In genomic region chr17:78417381-78418281, GRCm38 (mm10) we compare ENCODE assay signal across 8 mouse cellular contexts. TPM values are rescaled to one million over a fixed set of nuclear protein-coding genes. Genes with fewer than 3 reads are reported as not detected.
DNase-seq lines count a peak whose midpoint lies in the region; ATAC-seq and TF ChIP-seq lines count a peak whose summit lies in the region.

Fez2 (minus strand) TSS chr17:78418152.

- TF ChIP-seq CTCF in ES-Bruce4 (IDR thresholded peaks at IDR 0.05; ENCODE audit: low read depth, low read length), result no peak
- TF ChIP-seq CTCF in lung, adult 2 months (IDR thresholded peaks at IDR 0.05; ENCODE audit: insufficient read depth, low read length), result no peak

- under 1% methylated on average over 48 of the region's 67 CpGs for WGBS in forebrain, embryonic 15.5 days
- WGBS in lung, adult 2 months, result 1% methylated on average over 57 of the region's 67 CpGs

- H3K4me3 ChIP-seq in ES-Bruce4 (ENCODE audit: low read depth, low read length), result peak within 1 kb of the TSS; percentile 91
- H3K4me3 ChIP-seq in forebrain, embryonic 15.5 days, result peak within 1 kb of the TSS; percentile 87
- H3K4me3 ChIP-seq in lung, adult 2 months (replicated peaks; ENCODE audit: extremely low read depth, low read depth, low read length), result peak within 1 kb of the TSS; percentile 94

- peak within 1 kb of the TSS; percentile 79 for H3K9ac ChIP-seq in ES-Bruce4 (ENCODE audit: low read depth, poor library complexity, severe bottlenecking)
- peak within 1 kb of the TSS; percentile 76 for H3K9ac ChIP-seq in forebrain, embryonic 15.5 days (replicated peaks)

- no peak for TF ChIP-seq EP300 in ES-Bruce4 (IDR thresholded peaks at IDR 0.05; ENCODE audit: insufficient read depth, low read depth, low read length)

- no peaks in the 10 kb centered on the region for H3K9me3 ChIP-seq in ES-Bruce4 (replicated peaks; ENCODE audit: control insufficient read depth, insufficient read depth, low read length, poor library complexity, severe bottlenecking)
- no peaks in the 10 kb centered on the region for H3K9me3 ChIP-seq in forebrain, embryonic 15.5 days

- no peak within 1 kb of the TSS for H3K27ac ChIP-seq in ES-Bruce4 (ENCODE audit: insufficient read depth, low read length)
- peak within 1 kb of the TSS; percentile 82 for H3K27ac ChIP-seq in forebrain, embryonic 15.5 days (replicated peaks)

- intact Hi-C loops in heart, postnatal 25 days (cut with DNase I), result loop anchor here (5.0 kb wide), 2 partner anchors 50 to 220 kb away; no protein-coding TSS in a partner anchor

- H3K36me3 ChIP-seq in ES-Bruce4 (ENCODE audit: control insufficient read depth, insufficient read depth, low read length, poor library complexity, severe bottlenecking), result no peaks in the 10 kb centered on the region
- H3K36me3 ChIP-seq in forebrain, embryonic 15.5 days, result no peaks in the 10 kb centered on the region

- H3K4me2 ChIP-seq in forebrain, embryonic 15.5 days (replicated peaks), result peak within 1 kb of the TSS; percentile 56

- TF ChIP-seq POLR2A in ES-Bruce4 (IDR thresholded peaks at IDR 0.05; ENCODE audit: insufficient read depth, low read length), result peak; percentile 13
- peak; percentile 52; the same call in 1 of the 2 replicates for TF ChIP-seq POLR2A in lung, adult 2 months (IDR thresholded peaks at IDR 0.05; ENCODE audit: borderline replicate concordance, extremely low read depth, low read depth, low read length)

- ATAC-seq in forebrain, embryonic 15.5 days (replicated peaks), result peak; percentile 93
- ATAC-seq in neutrophil, adult 5-6 weeks (ENCODE audit: extremely low read depth, insufficient number of reproducible peaks, low FRiP score, poor library complexity, severe bottlenecking), result peak; percentile 84

- H3K27me3 ChIP-seq in ES-Bruce4 (ENCODE audit: control insufficient read depth, insufficient read depth, low read length, poor library complexity, severe bottlenecking), result no peaks in the 10 kb centered on the region
- no peaks in the 10 kb centered on the region for H3K27me3 ChIP-seq in forebrain, embryonic 15.5 days

- peak; percentile 91 for DNase-seq in cerebellum, adult 11 months
- peak; percentile 88 for DNase-seq in heart, postnatal 25 days (ENCODE audit: low spot score)
- DNase-seq in layer of hippocampus, adult 18-20 months (ENCODE audit: low spot score in 2 of 2), result peak; percentile 88 to 93
- DNase-seq in lung, adult 2 months, result peak; percentile 98
- DNase-seq in thymus, adult 18-20 months, result peak; percentile 84 to 86

- no peaks in the 10 kb centered on the region for H3K4me1 ChIP-seq in ES-Bruce4 (ENCODE audit: control insufficient read depth, insufficient read depth, low read length)
- 0 out of 2 replicates have a peak, but pooled peaks cover 11% of the 10 kb centered on the region for H3K4me1 ChIP-seq in forebrain, embryonic 15.5 days
- peaks cover 15% of the 10 kb centered on the region for H3K4me1 ChIP-seq in lung, adult 2 months (ENCODE audit: control insufficient read depth, insufficient read depth, low read length)

RNA-seq across cellular contexts. Expression of gene Fez2, which starts in this region (rescaled TPM):
- polyA plus RNA-seq in ES-Bruce4 (2011; ENCODE audit: insufficient read depth, insufficient read length, low read depth, missing spikeins), result 18.0 and 18.7 TPM in 2 replicates
- polyA plus RNA-seq in forebrain, embryonic 15.5 days (2015; fragmentation: Nextera tagmentation; extraction: Ambion mirVana), result 37.3 and 40.4 TPM in 2 replicates
- 10 to 100 TPM; 82.4 to 84.5 TPM for total RNA-seq in heart, postnatal 25 days (2021)
- 10 to 100 TPM; 33.6 to 35.3 TPM for total RNA-seq in layer of hippocampus, adult 18-20 months (2021)
- polyA plus RNA-seq in lung, adult 2 months (2012; rRNA removed), result 29.5 and 40.0 TPM in 2 replicates
- total RNA-seq in neutrophil, adult 5-6 weeks (2017), result 15.8 and 17.1 TPM in 2 replicates
